Mouse (Mus musculus): ENCODE measurements at regions not wholly inside any gene's neighbourhood (a gene's known extent, or its start where the extent isn't known, plus 50 kb on each side); places are given as distances from the start of the nearest gene placed in this dataset.

DNA sequence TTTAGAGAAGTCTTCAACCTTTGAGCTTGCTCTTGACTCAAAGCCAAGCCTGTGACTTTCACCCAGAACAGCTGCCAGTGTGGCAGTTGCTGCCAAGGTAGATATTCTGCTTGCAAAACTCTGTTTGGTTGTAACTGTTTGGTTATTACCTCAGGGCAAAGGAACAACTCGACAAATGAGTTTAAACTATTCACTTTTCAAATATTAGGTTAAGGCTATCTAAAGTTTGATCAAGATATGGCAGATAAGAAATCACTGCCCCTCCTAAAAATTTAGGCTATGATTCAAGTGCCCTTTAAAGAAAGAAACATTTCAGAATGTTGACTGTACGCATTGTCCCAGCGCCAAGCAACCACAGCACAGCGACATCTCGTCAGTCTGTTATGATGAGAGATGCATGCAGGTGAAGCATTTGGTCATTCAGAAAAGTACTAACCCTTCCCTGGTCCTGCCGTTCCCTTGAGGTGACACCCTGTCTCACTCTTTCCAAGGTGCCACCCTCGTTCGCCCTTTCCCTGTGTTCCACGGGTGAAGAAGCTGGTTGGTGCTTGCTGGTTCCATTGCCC lies 81.1 kb upstream of the Mbip start:
- DNase-seq (ENCODE audit: low spot score) (peak; percentile 93), ATAC-seq (peak; percentile 97)
- Histone ChIP-seq H3K27ac (ENCODE audit: low read length) (peak overlapping the region; percentile 89), H3K4me1 (ENCODE audit: insufficient read depth, low read depth, low read length) (no peaks in the 10 kb centered on the region), H3K4me3 (ENCODE audit: low read depth, low read length) (no peak overlapping the region), H3K9me3 (ENCODE audit: low read length) (no peaks in the 10 kb centered on the region), H3K27me3 (replicated peaks; ENCODE audit: insufficient read depth, low read length) (no peaks in the 10 kb centered on the region), H3K36me3 (ENCODE audit: insufficient read depth, low read length) (no peaks in the 10 kb centered on the region), H3K4me2 (replicated peaks; ENCODE audit: low read depth, low read length) (no peak overlapping the region), H3K9ac (replicated peaks; ENCODE audit: low read depth) (no peak overlapping the region)
- TF ChIP-seq EP300 (IDR thresholded peaks at IDR 0.05) (peak; percentile 100), CTCF (IDR thresholded peaks at IDR 0.05) (peak; percentile 28; the same call in 1 of the 2 replicates)
- WGBS, result 50% methylated on average over 9 of the region's 9 CpGs

DNA sequence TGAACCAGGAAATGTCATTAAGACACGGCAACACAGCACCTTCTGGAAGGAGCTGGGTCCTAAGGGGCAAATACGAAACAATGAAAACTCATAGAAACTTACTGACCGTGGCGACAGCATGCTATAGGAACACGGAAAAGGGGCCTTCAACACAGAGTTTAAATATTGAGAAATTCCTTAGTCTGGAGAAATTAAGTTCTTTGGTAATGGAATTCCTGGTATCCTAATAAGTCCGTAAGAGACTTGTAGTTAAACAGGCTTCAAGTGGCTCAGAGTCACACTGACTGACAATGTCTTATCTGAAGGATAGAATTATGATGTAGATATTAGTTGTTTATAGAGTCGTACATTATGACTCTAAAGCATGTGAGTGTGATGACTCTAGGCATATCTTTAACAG lies 70.4 kb upstream of the Mbip start:
- Histone ChIP-seq H3K4me1 (ENCODE audit: insufficient read depth, low read depth, low read length) (no peaks in the 10 kb centered on the region), H3K27me3 (replicated peaks; ENCODE audit: insufficient read depth, low read length) (no peaks in the 10 kb centered on the region), H3K4me2 (replicated peaks; ENCODE audit: low read depth, low read length) (no peak overlapping the region), H3K9me3 (ENCODE audit: low read length) (no peaks in the 10 kb centered on the region), H3K9ac (replicated peaks; ENCODE audit: low read depth) (no peak overlapping the region), H3K27ac (ENCODE audit: low read length) (peak overlapping the region; percentile 80), H3K36me3 (ENCODE audit: insufficient read depth, low read length) (no peaks in the 10 kb centered on the region), H3K4me3 (ENCODE audit: low read depth, low read length) (no peak overlapping the region)
- DNase-seq (ENCODE audit: low spot score) (peak; percentile 66), ATAC-seq (peak; percentile 31; the same call in 1 of the 2 replicates)
- TF ChIP-seq EP300 (IDR thresholded peaks at IDR 0.05) (peak; percentile 96), CTCF (IDR thresholded peaks at IDR 0.05) (no peak)
- 50% methylated on average over 7 of the region's 7 CpGs for WGBS

DNA sequence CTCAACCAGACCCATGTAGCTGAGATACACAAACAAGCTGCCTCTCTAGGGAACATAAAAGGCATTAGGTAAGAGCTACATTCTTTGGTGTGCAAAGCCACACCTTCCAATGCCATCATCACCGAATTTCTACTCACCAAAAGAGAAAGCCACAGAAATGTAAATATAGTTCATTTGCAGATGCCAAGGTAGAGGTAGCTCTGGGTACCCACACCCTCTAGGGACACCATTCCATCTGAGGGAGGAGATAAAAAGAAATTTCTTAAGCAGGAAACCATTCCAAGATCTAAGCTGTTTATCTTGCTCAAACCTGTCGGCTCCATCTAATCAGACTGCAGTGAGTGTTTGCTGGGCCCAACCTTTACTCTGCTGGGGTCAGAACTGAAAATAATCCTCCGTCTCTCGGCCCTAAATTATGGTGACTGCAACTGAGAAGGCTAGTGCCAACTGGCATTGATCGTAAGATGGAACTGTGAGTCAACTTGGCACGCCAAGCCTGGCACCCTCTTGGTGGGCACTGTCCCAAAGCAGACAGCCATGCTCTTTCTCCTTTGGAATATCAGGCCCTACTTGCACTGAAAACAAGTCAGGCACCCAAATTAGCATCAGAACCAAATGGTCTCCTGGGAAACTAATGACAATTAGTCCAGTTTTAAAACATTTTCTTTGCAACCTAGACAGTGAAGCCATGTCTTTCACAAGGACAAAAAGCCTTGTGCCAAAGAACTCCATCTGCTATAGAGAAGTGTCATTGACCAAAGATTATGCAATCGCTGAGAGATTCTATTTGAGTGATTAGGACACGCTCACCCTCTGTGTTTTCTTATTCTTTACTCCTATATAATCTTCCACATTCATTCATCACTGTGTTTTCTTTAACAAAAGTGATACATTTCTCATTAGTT lies 69.4 kb upstream of the Mbip start:
- Histone ChIP-seq H3K27ac (ENCODE audit: low read length) (peak overlapping the region; percentile 80), H3K4me2 (replicated peaks; ENCODE audit: low read depth, low read length) (no peak overlapping the region), H3K36me3 (ENCODE audit: insufficient read depth, low read length) (no peaks in the 10 kb centered on the region), H3K4me3 (ENCODE audit: low read depth, low read length) (no peak overlapping the region), H3K9ac (replicated peaks; ENCODE audit: low read depth) (no peak overlapping the region), H3K27me3 (replicated peaks; ENCODE audit: insufficient read depth, low read length) (no peaks in the 10 kb centered on the region), H3K9me3 (ENCODE audit: low read length) (no peaks in the 10 kb centered on the region), H3K4me1 (ENCODE audit: insufficient read depth, low read depth, low read length) (no peaks in the 10 kb centered on the region)
- whole genome bisulfite sequencing, result 44% methylated on average over 8 of the region's 8 CpGs
- DNase-seq (ENCODE audit: low spot score) (peak; percentile 89), ATAC-seq (peak; percentile 88)
- TF ChIP-seq CTCF (IDR thresholded peaks at IDR 0.05) (no peak), EP300 (IDR thresholded peaks at IDR 0.05) (peak; percentile 98)

DNA sequence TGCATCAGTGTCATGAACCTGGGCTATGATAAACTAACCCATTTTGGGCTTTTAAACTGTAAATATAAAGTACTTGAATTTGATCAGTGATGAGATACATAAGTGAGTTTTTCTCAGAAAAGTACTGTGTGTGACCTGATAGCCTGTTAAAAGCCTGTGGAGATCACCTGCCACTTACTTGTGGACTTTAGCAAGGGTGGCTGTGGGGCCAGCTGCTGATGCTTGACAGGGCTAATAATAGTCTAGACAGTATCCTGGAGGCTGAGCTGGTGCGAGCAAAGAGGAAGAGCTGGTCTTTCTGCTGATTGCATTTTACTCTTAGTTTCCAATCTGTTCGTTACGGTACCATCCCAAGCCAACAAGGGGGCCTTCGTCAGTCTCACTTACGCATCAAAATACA lies 60.0 kb upstream of the Mbip start:
- Histone ChIP-seq H3K9ac (replicated peaks; ENCODE audit: low read depth) (no peak overlapping the region), H3K4me2 (replicated peaks; ENCODE audit: low read depth, low read length) (no peak overlapping the region), H3K27ac (ENCODE audit: low read length) (no peak overlapping the region), H3K27me3 (replicated peaks; ENCODE audit: insufficient read depth, low read length) (no peaks in the 10 kb centered on the region), H3K4me3 (ENCODE audit: low read depth, low read length) (no peak overlapping the region), H3K4me1 (ENCODE audit: insufficient read depth, low read depth, low read length) (no peaks in the 10 kb centered on the region), H3K36me3 (ENCODE audit: insufficient read depth, low read length) (no peaks in the 10 kb centered on the region), H3K9me3 (ENCODE audit: low read length) (no peaks in the 10 kb centered on the region)
- ATAC-seq (no peak), DNase-seq (ENCODE audit: low spot score) (no peak)
- TF ChIP-seq CTCF (IDR thresholded peaks at IDR 0.05), result no peak
- TF ChIP-seq EP300 (IDR thresholded peaks at IDR 0.05), result no peak
- 69% methylated on average over 5 of the region's 5 CpGs for WGBS

GRCm38 (mm10) chr12:56404833-56405232 lies 59.1 kb upstream of the Mbip start:
- 26% methylated on average over 4 of the region's 4 CpGs for WGBS
- no peak overlapping the region for H3K27ac ChIP-seq (ENCODE audit: low read length)
- no peak overlapping the region for H3K4me2 ChIP-seq (replicated peaks; ENCODE audit: low read depth, low read length)
- no peaks in the 10 kb centered on the region for H3K4me1 ChIP-seq (ENCODE audit: insufficient read depth, low read depth, low read length)
- H3K4me3 ChIP-seq (ENCODE audit: low read depth, low read length), result no peak overlapping the region
- TF ChIP-seq EP300 (IDR thresholded peaks at IDR 0.05) (0 out of 2 replicates have a peak, but pooled peaks have one; percentile 35), CTCF (IDR thresholded peaks at IDR 0.05) (peak; percentile 82)
- no peaks in the 10 kb centered on the region for H3K9me3 ChIP-seq (ENCODE audit: low read length)
- H3K9ac ChIP-seq (replicated peaks; ENCODE audit: low read depth), result no peak overlapping the region
- DNase-seq (ENCODE audit: low spot score), result peak; percentile 83
- H3K27me3 ChIP-seq (replicated peaks; ENCODE audit: insufficient read depth, low read length), result no peaks in the 10 kb centered on the region
- ATAC-seq, result peak; percentile 25; the same call in 1 of the 2 replicates
- no peaks in the 10 kb centered on the region for H3K36me3 ChIP-seq (ENCODE audit: insufficient read depth, low read length)

DNA sequence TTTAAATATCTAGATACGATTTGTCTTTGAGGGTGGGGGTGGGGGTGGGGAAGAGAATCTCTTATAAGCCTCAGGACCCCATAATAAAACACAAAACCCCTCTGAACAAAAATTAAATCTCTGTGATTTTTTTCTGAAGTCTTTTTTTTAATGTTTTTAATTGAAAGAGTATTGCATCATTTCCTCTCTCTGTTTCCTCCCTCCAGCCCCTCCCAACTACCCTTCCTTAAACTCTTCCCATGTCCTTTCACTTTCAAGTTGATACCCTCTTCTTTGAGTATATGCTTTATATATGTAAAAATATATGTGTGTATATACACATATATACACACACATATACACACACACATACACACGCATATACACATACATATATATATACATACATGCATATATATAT lies 58.6 kb upstream of the Mbip start:
- Histone ChIP-seq H3K9ac (replicated peaks; ENCODE audit: low read depth) (no peak overlapping the region), H3K4me3 (ENCODE audit: low read depth, low read length) (no peak overlapping the region), H3K9me3 (ENCODE audit: low read length) (no peaks in the 10 kb centered on the region), H3K36me3 (ENCODE audit: insufficient read depth, low read length) (no peaks in the 10 kb centered on the region), H3K4me2 (replicated peaks; ENCODE audit: low read depth, low read length) (no peak overlapping the region), H3K4me1 (ENCODE audit: insufficient read depth, low read depth, low read length) (no peaks in the 10 kb centered on the region), H3K27ac (ENCODE audit: low read length) (no peak overlapping the region), H3K27me3 (replicated peaks; ENCODE audit: insufficient read depth, low read length) (no peaks in the 10 kb centered on the region)
- no peak for TF ChIP-seq EP300 (IDR thresholded peaks at IDR 0.05)
- 80% methylated on average over 2 of the region's 2 CpGs for WGBS
- DNase-seq (ENCODE audit: low spot score), result no peak
- no peak for ATAC-seq
